Mouse (Mus musculus): ENCODE measurements around the gene Rasgrf1.

DNA sequence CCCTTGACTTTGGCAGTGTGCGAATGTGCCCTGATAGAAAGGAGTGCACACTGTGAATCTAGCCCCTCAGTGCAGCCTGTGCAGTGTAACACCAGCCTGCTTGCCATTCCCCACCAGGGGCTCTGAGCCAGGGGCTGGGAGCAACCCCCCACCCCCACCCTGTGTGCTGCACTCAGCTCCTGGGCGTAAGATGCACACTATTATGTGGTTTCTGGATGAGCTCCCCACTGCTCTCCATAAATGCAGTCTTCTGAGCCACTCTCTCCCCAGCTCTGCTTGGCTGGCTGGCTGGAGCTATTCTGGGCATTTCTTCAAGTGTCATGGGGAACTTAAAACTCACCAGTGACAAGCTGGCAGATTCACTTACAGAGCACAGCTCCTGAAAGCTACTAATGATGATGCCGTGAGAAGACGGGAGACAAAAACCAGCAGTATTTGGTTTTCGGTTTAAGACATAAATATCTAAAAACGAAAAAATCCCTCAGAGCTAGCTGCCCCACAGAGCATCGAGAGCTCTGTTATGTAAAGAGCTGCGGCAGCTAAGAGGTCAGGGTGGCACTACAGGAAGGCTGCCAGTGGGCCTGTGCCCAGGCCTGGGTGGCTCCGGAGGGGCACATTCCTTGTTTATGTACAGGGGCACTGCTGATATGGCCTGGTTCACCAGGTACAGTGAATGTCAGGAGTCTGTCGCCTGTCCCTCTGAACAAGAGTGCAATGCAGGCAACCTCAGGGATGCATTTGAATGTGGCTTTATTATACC is 18.0 kb upstream of the Rasgrf1 start:
- TF ChIP-seq CTCF (IDR thresholded peaks at IDR 0.05; ENCODE audit: extremely low read depth, insufficient read depth, insufficient read length, insufficient replicate concordance) (no peak), POLR2A (IDR thresholded peaks at IDR 0.05; ENCODE audit: low read depth, low read length) (no peak)
